Mouse (Mus musculus) heart, embryonic 10.5 days (tissue): Measurements from ENCODE around the gene Nmur1. TPM values are rescaled to one million over a fixed set of nuclear protein-coding genes. Genes with fewer than 3 reads are reported as not detected.
"Not testable (repeated sequence)": the region's sequence is repeated elsewhere in the genome, so short reads cannot be mapped to it uniquely, and the experiment has no call there.

Experiments used
- DNase-seq: peaks from one replicate; pipeline ENCODE4 v3.0.0-alpha.2; 2017; ENCODE audit warnings: low spot score
- H3K27ac ChIP-seq: fragments of 300-500 bp; sonication (generic); 2 replicates; pipeline ENCODE4 v1.5.1; 2016; ENCODE audit warnings: mild to moderate bottlenecking
- H3K27me3 ChIP-seq: fragments of 300-500 bp; sonication (generic); 2 replicates; pipeline ENCODE4 v1.6.1; 2016; ENCODE audit warnings: mild to moderate bottlenecking; ENCODE audit not compliant: poor library complexity, insufficient read depth, severe bottlenecking
- H3K36me3 ChIP-seq: fragments of 300-500 bp; sonication (generic); 2 replicates; pipeline ENCODE4 v1.6.1; 2016; ENCODE audit warnings: mild to moderate bottlenecking, moderate library complexity
- H3K4me1 ChIP-seq: fragments of 300-500 bp; sonication (generic); 2 replicates; pipeline ENCODE4 v1.6.1; 2016; ENCODE audit warnings: mild to moderate bottlenecking
- H3K4me3 ChIP-seq: fragments of 300-500 bp; sonication (generic); 2 replicates; pipeline ENCODE4 v1.5.1; 2016; ENCODE audit warnings: mild to moderate bottlenecking, moderate library complexity
- H3K9me3 ChIP-seq: fragments of 300-500 bp; sonication (generic); 2 replicates; pipeline ENCODE4 v1.6.1; 2016; ENCODE audit warnings: mild to moderate bottlenecking, moderate library complexity
- WGBS: fragments of 180-500 bp; shearing (Covaris S2); methylation state at CpG from one replicate; pipeline ENCODE4 v1.1.7; 2016; 5-methylcytosine and 5-hydroxymethylcytosine counted together
- microRNA-seq: library from miRNA; unstranded; fragments of <30 nt; microRNA quantifications from one replicate; pipeline ENCODE4, GENCODE M21; 2017
- polyA plus RNA-seq: library from polyadenylated mRNA; unstranded; fragments of >200 nt; fragmentation: Nextera tagmentation; extraction: Ambion mirVana; gene quantifications from 2 replicates; pipeline ENCODE4 v1.2.1, GENCODE M21; 2016

Nmur1 gene
- polyA plus RNA-seq, 1 experiment from 2014 or later = 0.10 TPM

GRCm38 (mm10) chr1:86343969-86344861 lies 81.8 kb downstream of the Nmur1 start:
- Histone ChIP-seq H3K9me3 (no peaks in the 10 kb centered on the region), H3K36me3 (peaks cover 30% of the 10 kb centered on the region), H3K27me3 (no peaks in the 10 kb centered on the region), H3K27ac (no peak overlapping the region), H3K4me3 (no peak overlapping the region), H3K4me1 (no peaks in the 10 kb centered on the region)
- 61% methylated on average over 4 of the region's 4 CpGs for WGBS
- DNase-seq = no peak

DNA sequence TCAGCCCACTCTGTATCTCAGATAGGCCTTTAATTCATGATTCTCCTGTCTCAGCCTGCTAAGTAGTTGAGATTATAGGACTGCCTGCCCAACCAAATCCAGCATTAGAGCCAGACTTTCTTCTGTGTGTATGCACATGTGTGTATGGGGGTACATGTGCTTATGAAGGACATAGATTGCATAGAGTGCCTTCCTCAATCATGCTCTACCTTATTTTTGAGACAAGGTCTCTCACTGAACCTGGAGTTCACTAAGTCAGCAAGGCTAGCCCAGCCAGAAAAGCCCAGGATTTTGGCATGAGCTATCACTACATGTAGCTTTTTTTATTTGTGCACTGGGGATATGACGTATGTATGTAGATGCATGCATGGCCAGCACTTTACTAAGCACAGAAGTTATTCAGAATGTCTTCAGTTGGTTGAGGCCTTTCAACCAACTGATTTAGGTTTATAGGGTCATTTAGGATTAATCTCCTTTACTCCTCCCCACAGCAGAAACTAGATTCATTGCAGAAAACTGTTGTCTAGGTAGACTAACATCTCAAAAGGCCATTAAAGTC lies 82.9 kb downstream of the Nmur1 start:
- H3K27me3 ChIP-seq = no peaks in the 10 kb centered on the region
- H3K4me1 ChIP-seq = no peaks in the 10 kb centered on the region
- no peak overlapping the region for H3K4me3 ChIP-seq
- H3K9me3 ChIP-seq = no peaks in the 10 kb centered on the region
- H3K36me3 ChIP-seq = peaks cover 19% of the 10 kb centered on the region
- no peak for DNase-seq
- no peak overlapping the region for H3K27ac ChIP-seq
- 98% methylated on average over 1 of the region's 1 CpGs for WGBS

DNA sequence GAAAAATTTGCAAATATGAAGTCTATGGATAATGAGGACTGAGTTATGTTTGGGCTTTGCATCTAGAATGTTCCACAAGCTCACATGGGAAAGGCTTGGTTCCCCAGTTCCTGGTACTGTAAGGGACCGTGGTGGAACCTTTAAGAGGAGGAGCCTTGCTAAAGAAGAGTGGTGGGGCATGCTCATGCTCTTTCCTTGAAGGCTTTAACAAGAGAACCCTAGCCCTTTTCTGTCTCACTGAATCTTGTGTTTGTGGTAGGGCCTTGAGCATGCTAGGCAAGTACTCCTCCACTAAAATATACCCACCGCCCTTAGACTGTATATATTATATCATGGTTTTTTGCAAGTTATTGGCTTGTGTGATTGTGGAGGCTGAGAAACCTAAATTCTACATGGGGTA lies 83.7 kb downstream of the Nmur1 start:
- Histone ChIP-seq H3K4me1 (no peaks in the 10 kb centered on the region), H3K27me3 (no peaks in the 10 kb centered on the region), H3K27ac (no peak overlapping the region), H3K9me3 (no peaks in the 10 kb centered on the region), H3K36me3 (peaks cover 11% of the 10 kb centered on the region), H3K4me3 (no peak overlapping the region)
- DNase-seq = no peak
- 84% methylated on average over 2 of the region's 2 CpGs for WGBS

- not testable (repeated sequence) for H3K36me3 ChIP-seq, H3K27ac ChIP-seq, H3K9me3 ChIP-seq, H3K4me3 ChIP-seq, H3K4me1 ChIP-seq, H3K27me3 ChIP-seq, DNase-seq
- 93% methylated on average over 2 of the region's 2 CpGs for WGBS
Measured at GRCm38 (mm10) chr1:86341096-86341495, 84.9 kb downstream of the Nmur1 start.

DNA sequence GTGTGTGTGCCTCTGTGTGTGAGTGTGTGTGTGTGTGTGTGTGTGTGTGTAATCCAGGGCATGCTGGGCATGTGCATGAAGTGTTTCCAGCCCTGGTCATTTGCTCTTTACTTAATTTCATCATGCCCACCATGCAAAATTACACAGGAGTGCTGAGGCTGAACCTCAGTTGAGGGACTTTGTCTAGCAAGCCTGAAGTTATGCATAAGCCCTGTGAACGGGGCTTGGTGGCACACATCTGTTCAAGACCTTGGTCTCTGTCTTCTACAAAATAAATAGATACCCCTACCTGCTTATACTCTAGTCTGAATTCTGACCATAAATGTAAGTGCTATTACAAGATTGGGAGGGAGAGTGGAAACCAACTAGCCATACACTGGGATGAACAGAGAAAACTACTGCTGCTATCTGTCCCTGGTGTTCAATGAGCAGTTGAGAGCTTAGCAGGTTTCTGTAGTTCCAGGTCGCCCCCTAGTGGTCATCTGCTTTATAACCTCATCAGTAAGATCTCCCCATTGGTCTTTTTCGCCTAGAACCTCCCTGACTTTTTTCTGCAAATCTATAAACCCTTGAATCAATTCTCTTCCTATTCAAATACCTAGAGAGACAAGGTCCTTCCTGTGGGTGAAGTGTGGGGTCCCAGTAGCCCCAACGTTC lies 86.7 kb downstream of the Nmur1 start:
- no peaks in the 10 kb centered on the region for H3K36me3 ChIP-seq
- H3K4me1 ChIP-seq = no peaks in the 10 kb centered on the region
- no peak overlapping the region for H3K27ac ChIP-seq
- peak; percentile 83 for DNase-seq
- no peaks in the 10 kb centered on the region for H3K27me3 ChIP-seq
- no peak overlapping the region for H3K4me3 ChIP-seq
- H3K9me3 ChIP-seq = no peaks in the 10 kb centered on the region
- 27% methylated on average over 4 of the region's 4 CpGs for WGBS

DNA sequence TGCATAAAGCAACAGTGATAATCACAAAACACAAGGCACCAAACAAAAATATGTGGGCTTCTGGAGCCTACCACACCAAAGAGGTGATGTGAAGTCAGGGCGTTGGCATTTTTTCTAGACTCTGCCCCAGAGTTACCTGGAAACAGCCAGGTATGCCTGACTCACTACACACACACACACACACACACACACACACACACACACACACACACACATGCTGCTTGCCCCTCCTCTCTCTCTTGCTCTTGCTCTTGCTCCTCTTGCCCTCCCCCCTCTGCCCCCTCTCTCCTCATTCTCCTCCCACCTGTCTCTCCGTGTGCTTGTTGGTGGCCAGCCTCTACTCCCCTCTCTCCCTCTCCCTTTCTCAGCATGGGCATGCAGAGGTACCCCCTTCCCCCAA lies 89.7 kb downstream of the Nmur1 start:
- H3K27me3 ChIP-seq = no peaks in the 10 kb centered on the region
- H3K27ac ChIP-seq = no peak overlapping the region
- H3K36me3 ChIP-seq = no peaks in the 10 kb centered on the region
- no peak for DNase-seq
- H3K4me3 ChIP-seq = no peak overlapping the region
- WGBS = 46% methylated on average over 2 of the region's 2 CpGs
- H3K9me3 ChIP-seq = no peaks in the 10 kb centered on the region
- no peaks in the 10 kb centered on the region for H3K4me1 ChIP-seq

Small RNA genes within 50 kb of the gene (microRNA-seq; reads per million reads assigned to microRNA genes)
- 95.7 reads per million, percentile 51 among the genes with 10 or more reads in this experiment for gene mmu-mir-3535

Other genes with a start within 250 kb of the Nmur1 start
- 6.6 and 8.1 TPM in 2 replicates for gene B3gnt7, start 123.4 kb downstream of the Nmur1 start, polyA plus RNA-seq
- gene Ncl, start 66.8 kb downstream of the Nmur1 start, polyA plus RNA-seq = 345 and 518 TPM in 2 replicates
- gene Tex44, start 101 bp upstream of the Nmur1 start, polyA plus RNA-seq = not detected in 2 replicates
- 1,013 and 1,650 TPM in 2 replicates for gene Ptma, start 100.5 kb upstream of the Nmur1 start, polyA plus RNA-seq
- gene Pde6d, start 156.4 kb upstream of the Nmur1 start, polyA plus RNA-seq = 69.7 and 73.6 TPM in 2 replicates
- gene Cops7b, start 156.7 kb upstream of the Nmur1 start, polyA plus RNA-seq = 41.3 and 45.9 TPM in 2 replicates
- gene Nppc, start 244.3 kb upstream of the Nmur1 start, polyA plus RNA-seq = 0.37 and 0.38 TPM in 2 replicates